In the genomic region with DNA sequence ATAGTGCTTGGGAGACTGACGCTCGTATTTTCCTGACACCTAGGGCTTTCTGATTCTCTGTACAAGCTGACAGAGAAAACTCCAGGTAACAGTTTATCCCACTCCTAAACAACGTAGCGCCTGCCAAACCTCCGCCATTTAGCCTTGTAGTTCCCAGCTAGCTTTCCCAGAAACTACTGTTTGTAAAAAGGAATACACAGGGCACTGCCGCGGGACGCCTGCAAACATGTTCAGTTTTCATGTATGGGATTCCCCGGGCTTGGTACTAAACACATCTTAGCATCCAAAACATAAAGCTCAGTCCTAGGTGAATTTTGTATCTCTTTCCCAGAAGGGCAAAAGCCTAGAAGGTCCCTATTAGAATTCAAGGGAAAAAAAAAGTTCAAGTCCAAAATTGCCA, we compare ENCODE assay signal across 8 mouse cellular contexts. TPM values are rescaled to one million over a fixed set of nuclear protein-coding genes. Genes with fewer than 3 reads are reported as not detected.
DNase-seq lines count a peak whose midpoint lies in the region; ATAC-seq and TF ChIP-seq lines count a peak whose summit lies in the region.

No protein-coding gene starts in this region.

- no peak for TF ChIP-seq EP300 in stomach, postnatal 0 days (optimal IDR thresholded peaks at IDR 0.05)

- peak overlapping the region; percentile 74 for H3K4me2 ChIP-seq in liver, embryonic 12.5 days
- H3K4me2 ChIP-seq in stomach, postnatal 0 days (replicated peaks; ENCODE audit: low read depth) = peak overlapping the region; percentile 52; the same call in 1 of the 2 replicates

- H3K27me3 ChIP-seq in cerebellum, adult 2 months (ENCODE audit: control insufficient read depth, insufficient read depth, low read length) = no peaks in the 10 kb centered on the region
- peaks cover 8% of the 10 kb centered on the region for H3K27me3 ChIP-seq in megakaryocyte, embryonic 14.5 days (replicated peaks)
- 0 out of 2 replicates have a peak, but pooled peaks cover 3% of the 10 kb centered on the region for H3K27me3 ChIP-seq in liver, embryonic 12.5 days (replicated peaks)
- no peaks in the 10 kb centered on the region for H3K27me3 ChIP-seq in stomach, postnatal 0 days (ENCODE audit: control insufficient read depth, insufficient read depth, low read length)

- ATAC-seq in megakaryocyte, adult 5-6 weeks (ENCODE audit: poor library complexity, severe bottlenecking) = no peak
- ATAC-seq in liver, embryonic 12.5 days = no peak
- ATAC-seq in stomach, postnatal 0 days (ENCODE audit: low FRiP score, low TSS enrichment) = no peak

- H3K9ac ChIP-seq in liver, embryonic 12.5 days = no peak overlapping the region
- no peak overlapping the region for H3K9ac ChIP-seq in stomach, postnatal 0 days (ENCODE audit: low read length)

- H3K36me3 ChIP-seq in megakaryocyte, embryonic 14.5 days (replicated peaks; ENCODE audit: low read length) = no peaks in the 10 kb centered on the region
- H3K36me3 ChIP-seq in liver, embryonic 12.5 days = no peaks in the 10 kb centered on the region
- H3K36me3 ChIP-seq in stomach, postnatal 0 days (ENCODE audit: control insufficient read depth, insufficient read depth, low read length) = no peaks in the 10 kb centered on the region

- H3K9me3 ChIP-seq in megakaryocyte, embryonic 14.5 days = no peaks in the 10 kb centered on the region
- H3K9me3 ChIP-seq in liver, embryonic 12.5 days (replicated peaks) = no peaks in the 10 kb centered on the region
- no peaks in the 10 kb centered on the region for H3K9me3 ChIP-seq in stomach, postnatal 0 days (ENCODE audit: control insufficient read depth, low read length)

- TF ChIP-seq POLR2A in cerebellum, adult 2 months (IDR thresholded peaks at IDR 0.05; ENCODE audit: borderline replicate concordance, insufficient read depth, low read length) = no peak

- DNase-seq in cerebellum, adult 11-12 months = peak; percentile 28
- no peak for DNase-seq in cerebellum, adult 2 months
- DNase-seq in stomach, postnatal 0 days (ENCODE audit: low spot score) = no peak
- DNase-seq in ovary, postnatal 36 days (ENCODE audit: low spot score) = no peak
- no peak for DNase-seq in urinary bladder, postnatal 10 days (ENCODE audit: low spot score)

- no peak overlapping the region for H3K27ac ChIP-seq in cerebellum, adult 2 months (ENCODE audit: insufficient read depth, low read length)
- H3K27ac ChIP-seq in liver, embryonic 12.5 days = no peak overlapping the region
- no peak overlapping the region for H3K27ac ChIP-seq in stomach, postnatal 0 days (replicated peaks)

- TF ChIP-seq CTCF in cerebellum, adult 2 months (IDR thresholded peaks at IDR 0.05; ENCODE audit: borderline replicate concordance, insufficient read depth, low read depth, low read length) = no peak
- TF ChIP-seq CTCF in stomach, postnatal 0 days (IDR thresholded peaks at IDR 0.05; ENCODE audit: low read depth) = no peak

- no peak overlapping the region for H3K4me3 ChIP-seq in cerebellum, adult 2 months (replicated peaks; ENCODE audit: insufficient read depth, low read depth, low read length)
- H3K4me3 ChIP-seq in megakaryocyte, embryonic 14.5 days (replicated peaks) = peak overlapping the region; percentile 95
- H3K4me3 ChIP-seq in liver, embryonic 12.5 days = no peak overlapping the region
- no peak overlapping the region for H3K4me3 ChIP-seq in stomach, postnatal 0 days (ENCODE audit: low read depth, low read length)

- WGBS in cerebellum, adult 2 months = 80% methylated on average over 9 of the region's 9 CpGs
- WGBS in liver, embryonic 12.5 days (ENCODE audit: insufficient replicate concordance) = 81% methylated on average over 9 of the region's 9 CpGs
- 81% methylated on average over 9 of the region's 9 CpGs for WGBS in stomach, postnatal 0 days

- peaks cover 2% of the 10 kb centered on the region for H3K4me1 ChIP-seq in cerebellum, adult 2 months (ENCODE audit: control insufficient read depth, insufficient read depth, low read length)
- H3K4me1 ChIP-seq in megakaryocyte, embryonic 14.5 days = peaks cover 14% of the 10 kb centered on the region
- peaks cover 12% of the 10 kb centered on the region for H3K4me1 ChIP-seq in liver, embryonic 12.5 days
- no peaks in the 10 kb centered on the region for H3K4me1 ChIP-seq in stomach, postnatal 0 days (replicated peaks; ENCODE audit: control insufficient read depth, insufficient read depth)

RNA-seq across cellular contexts. Expression of gene Glyctk, which starts 1.3 kb away (rescaled TPM):
- 1.7 and 2.2 TPM in 2 replicates for polyA plus RNA-seq in cerebellum, adult 2 months (2012; rRNA removed)
- 1.1 and 4.1 TPM in 2 replicates for polyA plus RNA-seq in megakaryocyte, embryonic 14.5 days (2012; ENCODE audit: insufficient read depth, low replicate concordance)
- 0.11 and 0.89 TPM in 2 replicates for total RNA-seq in megakaryocyte, adult 5-6 weeks (2015)
- 0.88 and 1.8 TPM in 2 replicates for total RNA-seq in megakaryocyte, adult 5-6 weeks (2017)
- polyA plus RNA-seq in liver, embryonic 12.5 days (2016; fragmentation: Nextera tagmentation; extraction: Ambion mirVana) = 14.1 and 15.7 TPM in 2 replicates
- polyA plus RNA-seq in stomach, postnatal 0 days (2015; fragmentation: Nextera tagmentation; extraction: Ambion mirVana) = 0.70 and 0.75 TPM in 2 replicates

RNA-seq across cellular contexts. Expression of gene Wdr82, which starts 11.5 kb away (rescaled TPM):
- polyA plus RNA-seq in cerebellum, adult 2 months (2012; rRNA removed) = 137 and 140 TPM in 2 replicates
- 3.7 and 4.5 TPM in 2 replicates for polyA plus RNA-seq in megakaryocyte, embryonic 14.5 days (2012; ENCODE audit: insufficient read depth, low replicate concordance)
- 41.5 and 49.1 TPM in 2 replicates for total RNA-seq in megakaryocyte, adult 5-6 weeks (2015)
- total RNA-seq in megakaryocyte, adult 5-6 weeks (2017) = 49.8 and 61.9 TPM in 2 replicates
- polyA plus RNA-seq in liver, embryonic 12.5 days (2016; fragmentation: Nextera tagmentation; extraction: Ambion mirVana) = 11.5 and 11.8 TPM in 2 replicates
- polyA plus RNA-seq in stomach, postnatal 0 days (2015; fragmentation: Nextera tagmentation; extraction: Ambion mirVana) = 9.1 and 10.3 TPM in 2 replicates

RNA-seq across cellular contexts. Expression of gene Ppm1m, which starts 40.3 kb away (rescaled TPM):
- 36.0 and 38.9 TPM in 2 replicates for polyA plus RNA-seq in cerebellum, adult 2 months (2012; rRNA removed)
- polyA plus RNA-seq in megakaryocyte, embryonic 14.5 days (2012; ENCODE audit: insufficient read depth, low replicate concordance) = 8.2 and 12.4 TPM in 2 replicates
- 42.3 and 52.2 TPM in 2 replicates for total RNA-seq in megakaryocyte, adult 5-6 weeks (2015)
- 46.4 and 49.6 TPM in 2 replicates for total RNA-seq in megakaryocyte, adult 5-6 weeks (2017)
- polyA plus RNA-seq in liver, embryonic 12.5 days (2016; fragmentation: Nextera tagmentation; extraction: Ambion mirVana) = 17.0 and 17.8 TPM in 2 replicates
- 15.2 and 16.5 TPM in 2 replicates for polyA plus RNA-seq in stomach, postnatal 0 days (2015; fragmentation: Nextera tagmentation; extraction: Ambion mirVana)

RNA-seq across cellular contexts. Expression of gene Twf2, which starts 43.7 kb away (rescaled TPM):
- polyA plus RNA-seq in cerebellum, adult 2 months (2012; rRNA removed) = 54.7 and 59.1 TPM in 2 replicates
- 149 TPM in 2 replicates for polyA plus RNA-seq in megakaryocyte, embryonic 14.5 days (2012; ENCODE audit: insufficient read depth, low replicate concordance)
- 76.8 and 79.8 TPM in 2 replicates for total RNA-seq in megakaryocyte, adult 5-6 weeks (2015)
- 109 and 110 TPM in 2 replicates for total RNA-seq in megakaryocyte, adult 5-6 weeks (2017)
- polyA plus RNA-seq in liver, embryonic 12.5 days (2016; fragmentation: Nextera tagmentation; extraction: Ambion mirVana) = 34.7 and 35.9 TPM in 2 replicates
- 27.1 and 27.7 TPM in 2 replicates for polyA plus RNA-seq in stomach, postnatal 0 days (2015; fragmentation: Nextera tagmentation; extraction: Ambion mirVana)

Comparison
In these comparisons a context has a peak if more than half of its experiments do, and no peak if none do; other contexts are left out.
1. RNA of gene Wdr82, which starts 11.5 kb away (polyA plus RNA-seq): 137 to 140 TPM in cerebellum, adult 2 months; 11.5 to 11.8 TPM in liver, embryonic 12.5 days, 9.1 to 10.3 TPM in stomach, postnatal 0 days and 3.7 to 4.5 TPM in megakaryocyte, embryonic 14.5 days; every median in the first group is over 10 times any median in the second.